Mouse (Mus musculus) lung, adult 18-20 months (tissue): ENCODE measurements around the gene Tnni3k.
"Not testable (repeated sequence)": the region's sequence is repeated elsewhere in the genome, so short reads cannot be mapped to it uniquely, and the experiment has no call there.

Experiments used
- DNase-seq, 2 experiments: peaks; one replicate each; pipeline ENCODE4 v3.0.0; 2022; ENCODE audit warnings: mixed read lengths in 2 of 2

The Tnni3k gene

GRCm38 (mm10) chr3:154824713-154825112, 230.5 kb downstream of the Tnni3k start:
- DNase-seq: no peak

GRCm38 (mm10) chr3:154819684-154820083, 235.5 kb downstream of the Tnni3k start:
- DNase-seq: not testable (repeated sequence)

GRCm38 (mm10) chr3:154817732-154818131, 237.5 kb downstream of the Tnni3k start:
- DNase-seq: peak; percentile 22 to 40

GRCm38 (mm10) chr3:154816801-154817625, 238.2 kb downstream of the Tnni3k start:
- peak; percentile 45 to 70 for DNase-seq

- DNase-seq: no peak
Observed at GRCm38 (mm10) chr3:154816231-154816630, 239.0 kb downstream of the Tnni3k start.

GRCm38 (mm10) chr3:154815606-154816005, 239.6 kb downstream of the Tnni3k start:
- DNase-seq: no peak

- peak in 1 of 2 experiments; percentile 13 for DNase-seq
Observed at GRCm38 (mm10) chr3:154812893-154813292, 242.3 kb downstream of the Tnni3k start.

- no peak for DNase-seq
Observed at GRCm38 (mm10) chr3:154811833-154812232, 243.4 kb downstream of the Tnni3k start.

GRCm38 (mm10) chr3:154811281-154811680, 243.9 kb downstream of the Tnni3k start:
- DNase-seq: no peak

GRCm38 (mm10) chr3:154810273-154810870, 244.8 kb downstream of the Tnni3k start:
- no peak for DNase-seq

GRCm38 (mm10) chr3:154806626-154807025, 248.6 kb downstream of the Tnni3k start:
- peak in 1 of 2 experiments; percentile 17 for DNase-seq

- no peak for DNase-seq
Observed at GRCm38 (mm10) chr3:154800888-154801429, 254.2 kb downstream of the Tnni3k start.

- no peak for DNase-seq
Observed at GRCm38 (mm10) chr3:154800454-154800853, 254.8 kb downstream of the Tnni3k start.

- DNase-seq: no peak
Observed at GRCm38 (mm10) chr3:154798806-154799205, 256.4 kb downstream of the Tnni3k start.

GRCm38 (mm10) chr3:154793571-154793970, 261.6 kb downstream of the Tnni3k start:
- no peak for DNase-seq

- DNase-seq: no peak
Observed at GRCm38 (mm10) chr3:154787611-154788010, 267.6 kb downstream of the Tnni3k start.

- DNase-seq: no peak
Observed at GRCm38 (mm10) chr3:154786354-154786753, 268.9 kb downstream of the Tnni3k start.

- DNase-seq: no peak
Observed at GRCm38 (mm10) chr3:154778836-154779595, 276.2 kb downstream of the Tnni3k start.

- no peak for DNase-seq
Observed at GRCm38 (mm10) chr3:154771651-154772050, 283.6 kb downstream of the Tnni3k start.

GRCm38 (mm10) chr3:154766321-154766720, 288.9 kb downstream of the Tnni3k start:
- no peak for DNase-seq

GRCm38 (mm10) chr3:154764115-154764514, 291.1 kb downstream of the Tnni3k start:
- no peak for DNase-seq

- DNase-seq: no peak
Observed at GRCm38 (mm10) chr3:154763374-154763773, 291.8 kb downstream of the Tnni3k start.

GRCm38 (mm10) chr3:154761108-154761507, 294.1 kb downstream of the Tnni3k start:
- DNase-seq: no peak
